Mouse (Mus musculus) neural tube, embryonic 14.5 days (tissue): Measurements from ENCODE around the gene Pou5f1. TPM values are rescaled to one million over a fixed set of nuclear protein-coding genes. Genes with fewer than 3 reads are reported as not detected.

ENCODE experiments used
- ATAC-seq: fragments of 200-750 bp; cut with Nextera tagmentation; 2 replicates; pipeline ENCODE4 v1.8.0; 2017; ENCODE audit warnings: low read depth, mild to moderate bottlenecking, moderate TSS enrichment, moderate library complexity
- H3K27ac ChIP-seq: fragments of 300-500 bp; sonication (generic); 2 replicates; pipeline ENCODE4 v1.5.1; 2014; ENCODE audit warnings: low read depth, mild to moderate bottlenecking, control low read depth, low read length, moderate library complexity, mixed read lengths
- H3K27me3 ChIP-seq: fragments of 300-500 bp; sonication (generic); 2 replicates; pipeline ENCODE4 v1.6.1; 2014; ENCODE audit warnings: low read length; ENCODE audit not compliant: control insufficient read depth, insufficient read depth
- H3K36me3 ChIP-seq: fragments of 300-500 bp; sonication (generic); 2 replicates; pipeline ENCODE4 v1.6.1; 2014; ENCODE audit warnings: low read length, mixed read lengths; ENCODE audit not compliant: control insufficient read depth, insufficient read depth
- H3K4me1 ChIP-seq: fragments of 300-500 bp; sonication (generic); 2 replicates; pipeline ENCODE4 v1.6.1; 2014; ENCODE audit warnings: low read length; ENCODE audit not compliant: control insufficient read depth, insufficient read depth
- H3K4me2 ChIP-seq: fragments of 300-500 bp; sonication (generic); 2 replicates; pipeline ENCODE4 v1.6.1; 2014; ENCODE audit warnings: mild to moderate bottlenecking, low read depth, low read length, control low read depth
- H3K4me3 ChIP-seq: fragments of 300-500 bp; sonication (generic); 2 replicates; pipeline ENCODE4 v1.5.1; 2014; ENCODE audit warnings: low read depth, low read length, control low read depth, mixed read lengths
- H3K9ac ChIP-seq: fragments of 300-500 bp; sonication (generic); replicated peaks from 2 replicates; pipeline ENCODE4 v1.6.1; 2014; ENCODE audit warnings: low read depth, mild to moderate bottlenecking, control low read depth, low read length, mixed read lengths
- H3K9me3 ChIP-seq: fragments of 300-500 bp; sonication (generic); 2 replicates; pipeline ENCODE4 v1.6.1; 2016; ENCODE audit warnings: low read length; ENCODE audit not compliant: control insufficient read depth
- WGBS: fragments of 180-500 bp; shearing (Covaris S2); extraction: QIAGEN DNeasy Blood & Tissue Kit; methylation state at CpG from one replicate; pipeline ENCODE4 v1.1.7; 2014; 5-methylcytosine and 5-hydroxymethylcytosine counted together
- polyA plus RNA-seq: library from polyadenylated mRNA; unstranded; fragments of >200 nt; fragmentation: Nextera tagmentation; extraction: Ambion mirVana; gene quantifications from 2 replicates; pipeline ENCODE4 v1.2.1, GENCODE M21; 2014

Pou5f1 gene
- polyA plus RNA-seq, 1 experiment from 2014 or later = not detected

DNA sequence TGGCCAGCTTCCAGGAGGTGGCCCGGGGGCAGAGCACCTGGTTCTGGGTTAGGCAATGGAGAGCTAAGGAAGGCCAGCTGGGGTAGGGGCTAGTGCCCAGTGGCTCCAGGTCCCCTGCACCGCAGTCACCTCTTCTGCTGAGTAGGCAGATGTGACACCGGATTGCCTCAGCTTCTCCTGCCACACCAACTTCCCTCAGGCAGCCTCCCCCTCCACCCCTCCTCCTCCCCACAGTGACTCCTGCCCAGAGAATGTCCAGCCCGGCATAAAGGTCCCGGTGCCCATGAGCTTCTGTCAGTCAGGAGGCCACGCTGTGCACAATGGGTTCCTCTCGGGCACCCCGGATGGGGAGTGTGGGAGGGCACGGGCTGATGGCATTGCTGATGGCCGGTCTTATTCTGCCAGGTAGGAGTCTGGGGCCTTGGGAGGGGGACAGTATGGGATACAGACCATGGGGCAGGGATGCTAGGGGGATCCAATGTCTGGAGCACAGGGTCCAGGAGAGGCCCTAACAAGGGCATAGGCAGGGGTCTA, 46.1 kb downstream of the Pou5f1 start, which contains the start of gene Cdsn:
TSS of gene Cdsn (plus strand) at position 248 of the 534 bp plus-strand sequence.
- Histone ChIP-seq H3K4me1 (no peaks in the 10 kb centered on the region), H3K4me3 (no peak within 1 kb of the TSS), H3K36me3 (no peaks in the 10 kb centered on the region), H3K27ac (no peak within 1 kb of the TSS), H3K9ac (no peak within 1 kb of the TSS), H3K9me3 (no peaks in the 10 kb centered on the region), H3K27me3 (no peaks in the 10 kb centered on the region), H3K4me2 (no peak within 1 kb of the TSS)
- WGBS = 79% methylated on average over 10 of the region's 10 CpGs
- ATAC-seq = no peak

GRCm38 (mm10) chr17:35554321-35554720, 48.5 kb downstream of the Pou5f1 start:
- H3K4me1 ChIP-seq = no peaks in the 10 kb centered on the region
- H3K9ac ChIP-seq = no peak overlapping the region
- 87% methylated on average over 5 of the region's 5 CpGs for WGBS
- H3K9me3 ChIP-seq = no peaks in the 10 kb centered on the region
- H3K4me2 ChIP-seq = no peak overlapping the region
- no peak overlapping the region for H3K4me3 ChIP-seq
- H3K36me3 ChIP-seq = no peaks in the 10 kb centered on the region
- H3K27me3 ChIP-seq = no peaks in the 10 kb centered on the region
- no peak for ATAC-seq
- H3K27ac ChIP-seq = no peak overlapping the region

- no peaks in the 10 kb centered on the region for H3K9me3 ChIP-seq
- no peaks in the 10 kb centered on the region for H3K4me1 ChIP-seq
- H3K4me3 ChIP-seq = no peak overlapping the region
- no peaks in the 10 kb centered on the region for H3K36me3 ChIP-seq
- no peak overlapping the region for H3K4me2 ChIP-seq
- H3K9ac ChIP-seq = no peak overlapping the region
- ATAC-seq = no peak
- H3K27me3 ChIP-seq = no peaks in the 10 kb centered on the region
- no peak overlapping the region for H3K27ac ChIP-seq
- WGBS = 89% methylated on average over 18 of the region's 18 CpGs
Observed at GRCm38 (mm10) chr17:35554761-35555397, 49.1 kb downstream of the Pou5f1 start.

DNA sequence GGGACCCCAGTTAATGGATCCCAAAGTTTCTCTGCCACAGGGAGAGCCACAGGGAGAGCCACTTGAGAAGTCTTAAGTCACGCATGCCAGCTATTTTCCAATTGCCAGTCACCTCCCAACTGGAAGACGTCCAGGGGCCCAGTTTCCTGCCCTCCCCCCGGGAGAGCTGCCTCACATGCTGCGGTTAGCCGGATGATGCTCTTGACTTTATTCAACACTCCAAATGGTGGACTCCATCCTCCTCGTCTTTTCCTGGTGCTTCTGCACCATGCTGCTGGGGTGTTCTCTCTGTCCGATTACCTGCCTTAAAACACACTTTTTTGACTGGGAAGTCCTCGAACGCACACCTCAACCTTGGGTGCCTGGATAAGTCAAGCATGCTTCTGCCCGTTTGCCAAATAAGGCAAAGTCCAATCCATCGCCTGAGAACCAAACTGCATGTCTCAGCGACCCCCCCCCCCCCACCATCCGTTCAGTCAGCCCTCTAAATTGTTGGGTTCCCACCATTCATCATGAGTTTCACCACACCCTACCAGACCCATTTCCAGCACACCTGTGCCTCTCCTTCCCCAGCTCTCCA, 50.5 kb downstream of the Pou5f1 start:
- H3K4me3 ChIP-seq = no peak overlapping the region
- no peak overlapping the region for H3K9ac ChIP-seq
- WGBS = 89% methylated on average over 13 of the region's 13 CpGs
- no peaks in the 10 kb centered on the region for H3K9me3 ChIP-seq
- no peaks in the 10 kb centered on the region for H3K4me1 ChIP-seq
- H3K27ac ChIP-seq = no peak overlapping the region
- no peaks in the 10 kb centered on the region for H3K36me3 ChIP-seq
- no peaks in the 10 kb centered on the region for H3K27me3 ChIP-seq
- no peak for ATAC-seq
- H3K4me2 ChIP-seq = no peak overlapping the region

GRCm38 (mm10) chr17:35556812-35557211, 51.0 kb downstream of the Pou5f1 start:
- WGBS = 33% methylated on average over 5 of the region's 5 CpGs
- H3K27me3 ChIP-seq = no peaks in the 10 kb centered on the region
- ATAC-seq = no peak

GRCm38 (mm10) chr17:35557351-35557750, 51.5 kb downstream of the Pou5f1 start:
- Histone ChIP-seq H3K9ac (no peak overlapping the region), H3K4me1 (no peaks in the 10 kb centered on the region), H3K27me3 (no peaks in the 10 kb centered on the region), H3K9me3 (no peaks in the 10 kb centered on the region), H3K4me2 (no peak overlapping the region), H3K27ac (no peak overlapping the region), H3K36me3 (no peaks in the 10 kb centered on the region), H3K4me3 (no peak overlapping the region)
- no peak for ATAC-seq
- 79% methylated on average over 9 of the region's 9 CpGs for WGBS

More at GRCm38 (mm10) chr17:35556812-35557211, 51.0 kb downstream of the Pou5f1 start:
- Histone ChIP-seq H3K9ac (no peak overlapping the region), H3K36me3 (no peaks in the 10 kb centered on the region), H3K4me1 (no peaks in the 10 kb centered on the region), H3K9me3 (no peaks in the 10 kb centered on the region), H3K4me2 (no peak overlapping the region), H3K4me3 (no peak overlapping the region), H3K27ac (no peak overlapping the region)

GRCm38 (mm10) chr17:35558216-35558615, 52.4 kb downstream of the Pou5f1 start:
- no peaks in the 10 kb centered on the region for H3K4me1 ChIP-seq
- no peak overlapping the region for H3K9ac ChIP-seq
- no peaks in the 10 kb centered on the region for H3K36me3 ChIP-seq
- H3K4me2 ChIP-seq = no peak overlapping the region
- WGBS = 65% methylated on average over 8 of the region's 8 CpGs
- no peaks in the 10 kb centered on the region for H3K9me3 ChIP-seq
- no peak overlapping the region for H3K27ac ChIP-seq
- no peaks in the 10 kb centered on the region for H3K27me3 ChIP-seq
- H3K4me3 ChIP-seq = no peak overlapping the region
- ATAC-seq = no peak

Other genes starting within 250 kb of the Pou5f1 start
- 99.9 and 111 TPM in 2 replicates for gene H2-D1, start 243.3 kb upstream of the Pou5f1 start, polyA plus RNA-seq
- gene H2-Q1, start 185.6 kb upstream of the Pou5f1 start, polyA plus RNA-seq = 0.48 TPM in 1 of 2 replicates, not detected in the other
- 1.4 and 2.9 TPM in 2 replicates for gene H2-Q2, start 163.8 kb upstream of the Pou5f1 start, polyA plus RNA-seq
- 0.55 and 0.90 TPM in 2 replicates for gene H2-Q4, start 126.4 kb upstream of the Pou5f1 start, polyA plus RNA-seq
- gene H2-Q6, start 81.2 kb upstream of the Pou5f1 start, polyA plus RNA-seq = 0.54 and 1.4 TPM in 2 replicates
- gene H2-Q7, start 66.9 kb upstream of the Pou5f1 start, polyA plus RNA-seq = 4.3 and 5.5 TPM in 2 replicates
- gene H2-Q10, start 35.9 kb upstream of the Pou5f1 start, polyA plus RNA-seq = 0.27 TPM in 1 of 2 replicates, not detected in the other
- gene Tcf19, start 10.8 kb downstream of the Pou5f1 start, polyA plus RNA-seq = 8.9 and 10.6 TPM in 2 replicates
- 2.4 and 4.9 TPM in 2 replicates for gene Cchcr1, start 11.1 kb downstream of the Pou5f1 start, polyA plus RNA-seq
- 0.51 and 0.66 TPM in 2 replicates for gene Psors1c2, start 27.2 kb downstream of the Pou5f1 start, polyA plus RNA-seq
- gene Cdsn, start 46.1 kb downstream of the Pou5f1 start, polyA plus RNA-seq = 0.21 TPM in 1 of 2 replicates, not detected in the other
- gene 2300002M23Rik, start 61.4 kb downstream of the Pou5f1 start, polyA plus RNA-seq = not detected in 2 replicates
- not detected in 2 replicates for gene Sfta2, start 95.5 kb downstream of the Pou5f1 start, polyA plus RNA-seq
- gene Gm9573, start 120.6 kb downstream of the Pou5f1 start, polyA plus RNA-seq = not detected in 2 replicates
- gene Mucl3, start 137.7 kb downstream of the Pou5f1 start, polyA plus RNA-seq = not detected in 2 replicates
- gene Vars2, start 161.6 kb downstream of the Pou5f1 start, polyA plus RNA-seq = 10.7 and 11.7 TPM in 2 replicates
- 20.7 and 21.0 TPM in 2 replicates for gene Gtf2h4, start 167.7 kb downstream of the Pou5f1 start, polyA plus RNA-seq
- 48.6 and 65.6 TPM in 2 replicates for gene Ddr1, start 198.6 kb downstream of the Pou5f1 start, polyA plus RNA-seq